Mouse (Mus musculus) leukemia stem cell, adult 10-12 weeks (primary cell): ENCODE results near the gene Hist1h1d. TPM values are rescaled to one million over a fixed set of nuclear protein-coding genes. Genes with fewer than 3 reads are reported as not detected.

Experiments
- polyA plus RNA-seq: library from polyadenylated mRNA; stranded (reverse); fragments of >175 nt; gene quantifications from 2 replicates; pipeline ENCODE4 v1.2.3, GENCODE M21; 2012; ENCODE audit warnings: low replicate concordance

The Hist1h1d gene
- polyA plus RNA-seq: 0.89 and 1.4 TPM in 2 replicates

GRCm38 (mm10) chr13:23552962-23553361 is at the start of gene Hist1h1d:
TSS of gene Hist1h1d (plus strand) at chr13:23553262.

GRCm38 (mm10) chr13:23530901-23531875 is 21.9 kb upstream of the Hist1h1d start, which contains the start of gene Hist1h4h:
TSS of gene Hist1h4h (plus strand) at chr13:23531050.

GRCm38 (mm10) chr13:23533560-23534367 is 19.3 kb upstream of the Hist1h1d start, which contains the start of gene Hist1h2af:
TSS of gene Hist1h2af (plus strand) at chr13:23533906.

GRCm38 (mm10) chr13:23535137-23536075 is 17.7 kb upstream of the Hist1h1d start, which contains the start of gene Hist1h3g:
TSS of gene Hist1h3g (plus strand) at chr13:23535422.

GRCm38 (mm10) chr13:23542999-23543607 is 10.0 kb upstream of the Hist1h1d start, which contains the start of gene Hist1h2bh:
TSS of gene Hist1h2bh (minus strand) at chr13:23543392.

GRCm38 (mm10) chr13:23543965-23544786 is 8.9 kb upstream of the Hist1h1d start, which contains the start of gene Hist1h3f:
TSS of gene Hist1h3f (plus strand) at chr13:23544052.

GRCm38 (mm10) chr13:23551146-23551834 is 1.8 kb upstream of the Hist1h1d start, which contains the start of gene Hist1h4f:
TSS of gene Hist1h4f (minus strand) at chr13:23551648.

GRCm38 (mm10) chr13:23561883-23562659 is 9.0 kb downstream of the Hist1h1d start, which contains the start of gene Hist1h3e:
TSS of gene Hist1h3e (minus strand) at chr13:23562369.

GRCm38 (mm10) chr13:23571022-23571503 is 18.0 kb downstream of the Hist1h1d start, which contains the start of the genes Hist1h2ae and Hist1h2bg:
TSS of gene Hist1h2ae (minus strand) at chr13:23571220.
TSS of gene Hist1h2bg (plus strand) at chr13:23571396.

GRCm38 (mm10) chr13:23573898-23574524 is 20.9 kb downstream of the Hist1h1d start, which contains the start of the genes Hist1h2bf and Hist1h2ad:
TSS of gene Hist1h2bf (minus strand) at chr13:23574196.
TSS of gene Hist1h2ad (plus strand) at chr13:23574381.

GRCm38 (mm10) chr13:23575271-23575851 is 22.3 kb downstream of the Hist1h1d start, which contains the start of gene Hist1h3d:
TSS of gene Hist1h3d (plus strand) at chr13:23575763.

GRCm38 (mm10) chr13:23581408-23582218 is 28.6 kb downstream of the Hist1h1d start, which contains the start of gene Hist1h4d:
TSS of gene Hist1h4d (plus strand) at chr13:23581598.

